Mouse (Mus musculus) kidney, postnatal 0 days (tissue): ENCODE data around the gene Dph6. TPM values are rescaled to one million over a fixed set of nuclear protein-coding genes. Genes with fewer than 3 reads are reported as not detected.

ENCODE experiments used
- ATAC-seq: fragments of 200-750 bp; cut with Nextera tagmentation; replicated peaks from 2 replicates; pipeline ENCODE4 v1.8.0; 2017; ENCODE audit warnings: low read depth, moderate number of reproducible peaks, moderate TSS enrichment, moderate library complexity; ENCODE audit not compliant: low FRiP score
- DNase-seq: peaks from one replicate; pipeline ENCODE4 v3.0.0-alpha.2; 2016; ENCODE audit warnings: low spot score
- H3K27ac ChIP-seq: fragments of 300-500 bp; sonication (generic); 2 replicates; pipeline ENCODE4 v1.5.1; 2014; ENCODE audit warnings: mild to moderate bottlenecking
- H3K27me3 ChIP-seq: fragments of 300-500 bp; sonication (generic); 2 replicates; pipeline ENCODE4 v1.6.1; 2014; ENCODE audit warnings: low read length, mixed read lengths; ENCODE audit not compliant: insufficient read depth
- H3K36me3 ChIP-seq: fragments of 300-500 bp; sonication (generic); 2 replicates; pipeline ENCODE4 v1.6.1; 2014; ENCODE audit warnings: low read length, mixed read lengths; ENCODE audit not compliant: insufficient read depth
- H3K4me1 ChIP-seq: fragments of 300-500 bp; sonication (generic); replicated peaks from 2 replicates; pipeline ENCODE4 v1.6.1; 2014; ENCODE audit warnings: antibody characterized with exemption, low read length, mixed read lengths; ENCODE audit not compliant: insufficient read depth
- H3K4me2 ChIP-seq: fragments of 300-500 bp; sonication (generic); 2 replicates; pipeline ENCODE4 v1.6.1; 2014; ENCODE audit warnings: mild to moderate bottlenecking, low read length, moderate library complexity, mixed read lengths
- H3K4me3 ChIP-seq: fragments of 300-500 bp; sonication (generic); replicated peaks from 2 replicates; pipeline ENCODE4 v1.5.1; 2014; ENCODE audit warnings: low read depth, low read length
- H3K9ac ChIP-seq: fragments of 300-500 bp; sonication (generic); 2 replicates; pipeline ENCODE4 v1.6.1; 2014; ENCODE audit warnings: low read depth, low read length
- H3K9me3 ChIP-seq: fragments of 300-500 bp; sonication (generic); replicated peaks from 2 replicates; pipeline ENCODE4 v1.6.1; 2016; ENCODE audit warnings: low read length, inconsistent platforms, mixed read lengths
- CTCF ChIP-seq: IDR thresholded peaks from 2 replicates; pipeline ENCODE4 v1.5.1; 2016; ENCODE audit warnings: antibody characterized with exemption, low read depth, mild to moderate bottlenecking, moderate library complexity
- WGBS: fragments of 180-500 bp; shearing (Covaris S2); extraction: QIAGEN DNeasy Blood & Tissue Kit; methylation state at CpG from one replicate; pipeline ENCODE4 v1.1.7; 2014; 5-methylcytosine and 5-hydroxymethylcytosine counted together
- polyA plus RNA-seq: library from polyadenylated mRNA; unstranded; fragments of >200 nt; fragmentation: Nextera tagmentation; extraction: Ambion mirVana; gene quantifications from 2 replicates; pipeline ENCODE4 v1.2.1, GENCODE M21; 2015

The Dph6 gene
- polyA plus RNA-seq, 1 experiment from 2014 or later, result 20.9 TPM

- H3K9ac ChIP-seq, result no peak overlapping the region
- 58% methylated on average over 3 of the region's 3 CpGs for WGBS
- ATAC-seq, result no peak
- no peak overlapping the region for H3K4me3 ChIP-seq
- H3K27me3 ChIP-seq, result no peaks in the 10 kb centered on the region
- no peaks in the 10 kb centered on the region for H3K9me3 ChIP-seq
- DNase-seq, result no peak
- no peak overlapping the region for H3K4me2 ChIP-seq
- no peak for TF ChIP-seq CTCF
- no peaks in the 10 kb centered on the region for H3K36me3 ChIP-seq
- H3K27ac ChIP-seq, result no peak overlapping the region
- H3K4me1 ChIP-seq, result no peaks in the 10 kb centered on the region
These were observed 16.2 kb upstream of the Dph6 start for GRCm38 (mm10) chr2:114670983-114671382.

GRCm38 (mm10) chr2:114658954-114659353, 4.2 kb upstream of the Dph6 start:
- DNase-seq (no peak), ATAC-seq (no peak)
- Histone ChIP-seq H3K9ac (no peak overlapping the region), H3K36me3 (no peaks in the 10 kb centered on the region), H3K4me3 (no peak overlapping the region), H3K9me3 (no peaks in the 10 kb centered on the region), H3K27ac (no peak overlapping the region), H3K27me3 (no peaks in the 10 kb centered on the region), H3K4me1 (no peaks in the 10 kb centered on the region), H3K4me2 (no peak overlapping the region)
- no peak for TF ChIP-seq CTCF
- 83% methylated on average over 2 of the region's 2 CpGs for WGBS

GRCm38 (mm10) chr2:114646240-114646639, 8.5 kb downstream of the Dph6 start:
- no peak overlapping the region for H3K27ac ChIP-seq
- no peak overlapping the region for H3K4me3 ChIP-seq
- no peaks in the 10 kb centered on the region for H3K9me3 ChIP-seq
- H3K4me1 ChIP-seq, result no peaks in the 10 kb centered on the region
- TF ChIP-seq CTCF, result no peak
- H3K36me3 ChIP-seq, result no peaks in the 10 kb centered on the region
- no peak for ATAC-seq
- whole genome bisulfite sequencing, result 65% methylated on average over 5 of the region's 5 CpGs
- no peak overlapping the region for H3K4me2 ChIP-seq
- no peak overlapping the region for H3K9ac ChIP-seq
- no peaks in the 10 kb centered on the region for H3K27me3 ChIP-seq
- DNase-seq, result no peak

DNA sequence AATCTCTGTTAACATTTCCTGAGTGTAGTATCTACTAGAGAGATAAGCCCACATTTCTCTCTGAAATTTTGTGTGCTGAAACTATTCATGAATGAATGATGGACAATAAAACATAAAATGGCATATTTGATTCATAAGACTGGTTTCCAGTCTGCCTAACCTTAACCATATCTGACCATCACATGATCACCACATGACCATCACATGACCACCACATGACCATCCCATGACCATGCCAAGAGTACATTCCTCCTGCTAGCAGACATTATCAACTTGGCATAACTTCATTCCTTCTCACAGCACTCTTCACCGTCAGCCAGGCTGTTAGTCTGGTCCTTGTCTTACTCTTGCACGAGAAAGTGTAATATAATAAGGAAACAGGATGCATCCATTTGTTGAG, 10.9 kb downstream of the Dph6 start:
- H3K27me3 ChIP-seq, result no peaks in the 10 kb centered on the region
- ATAC-seq, result no peak
- no peaks in the 10 kb centered on the region for H3K36me3 ChIP-seq
- 89% methylated on average over 2 of the region's 2 CpGs for WGBS
- no peaks in the 10 kb centered on the region for H3K9me3 ChIP-seq
- H3K4me3 ChIP-seq, result no peak overlapping the region
- no peak for TF ChIP-seq CTCF
- H3K4me2 ChIP-seq, result no peak overlapping the region
- no peak overlapping the region for H3K9ac ChIP-seq
- no peaks in the 10 kb centered on the region for H3K4me1 ChIP-seq
- no peak for DNase-seq
- H3K27ac ChIP-seq, result no peak overlapping the region

- no peaks in the 10 kb centered on the region for H3K36me3 ChIP-seq
- H3K9ac ChIP-seq, result 0 out of 2 replicates have a peak overlapping the region, but pooled peaks have one; percentile 1
- DNase-seq (peak; percentile 52), ATAC-seq (no peak; the same call in 1 of the 2 replicates)
- WGBS, result 43% methylated on average over 4 of the region's 4 CpGs
- H3K4me1 ChIP-seq, result no peaks in the 10 kb centered on the region
- no peak overlapping the region for H3K4me3 ChIP-seq
- no peak overlapping the region for H3K4me2 ChIP-seq
- 0 out of 2 replicates have a peak, but pooled peaks have one; percentile 2 for TF ChIP-seq CTCF
- no peaks in the 10 kb centered on the region for H3K9me3 ChIP-seq
- H3K27ac ChIP-seq, result peak overlapping the region; percentile 60
- H3K27me3 ChIP-seq, result no peaks in the 10 kb centered on the region
These were observed 30.1 kb downstream of the Dph6 start for GRCm38 (mm10) chr2:114624683-114625082.

DNA sequence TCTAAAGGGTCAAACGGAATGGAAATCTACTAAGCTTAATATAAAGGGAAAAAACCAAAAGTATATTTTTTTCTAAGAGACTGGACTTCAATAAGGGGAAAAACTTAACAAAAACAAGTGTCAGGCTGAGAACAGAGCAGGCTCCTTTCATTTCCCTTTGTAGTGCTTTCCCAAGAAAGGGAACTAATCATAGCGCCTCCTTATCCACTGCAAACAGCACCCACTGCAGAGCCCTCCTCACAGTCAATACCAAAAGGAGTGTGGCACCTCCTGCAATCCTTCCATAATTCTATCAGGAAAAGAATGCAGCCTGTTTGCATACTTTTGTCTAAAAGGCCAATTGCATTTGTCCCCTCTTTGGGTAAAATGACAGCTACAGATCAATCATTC, 32.2 kb downstream of the Dph6 start:
- H3K4me1 ChIP-seq, result no peaks in the 10 kb centered on the region
- no peak for ATAC-seq
- WGBS, result 21% methylated on average over 2 of the region's 2 CpGs
- DNase-seq, result peak; percentile 86
- TF ChIP-seq CTCF, result no peak
- no peak overlapping the region for H3K4me3 ChIP-seq
- H3K4me2 ChIP-seq, result no peak overlapping the region
- H3K9me3 ChIP-seq, result no peaks in the 10 kb centered on the region
- no peak overlapping the region for H3K27ac ChIP-seq
- H3K9ac ChIP-seq, result no peak overlapping the region
- no peaks in the 10 kb centered on the region for H3K36me3 ChIP-seq
- H3K27me3 ChIP-seq, result no peaks in the 10 kb centered on the region

GRCm38 (mm10) chr2:114621781-114622549, 32.8 kb downstream of the Dph6 start:
- H3K4me3 ChIP-seq, result no peak overlapping the region
- no peaks in the 10 kb centered on the region for H3K36me3 ChIP-seq
- no peak for ATAC-seq
- peak; percentile 71 for TF ChIP-seq CTCF
- no peaks in the 10 kb centered on the region for H3K4me1 ChIP-seq
- no peak overlapping the region for H3K4me2 ChIP-seq
- DNase-seq, result no peak
- 41% methylated on average over 5 of the region's 5 CpGs for WGBS
- no peak overlapping the region for H3K9ac ChIP-seq
- no peaks in the 10 kb centered on the region for H3K9me3 ChIP-seq
- no peaks in the 10 kb centered on the region for H3K27me3 ChIP-seq
- no peak overlapping the region for H3K27ac ChIP-seq
